Mouse (Mus musculus): ENCODE results near the gene Gpr4.

- no peak for TF ChIP-seq POLR2A (IDR thresholded peaks at IDR 0.05; ENCODE audit: low read depth, low read length)
- TF ChIP-seq CTCF (IDR thresholded peaks at IDR 0.05; ENCODE audit: extremely low read depth, insufficient read depth, insufficient read length, insufficient replicate concordance), result no peak
These were observed 17.8 kb downstream of the Gpr4 start for GRCm38 (mm10) chr7:19230041-19230580.

All from spleen, adult 2 months (tissue).